Mouse (Mus musculus) heart, postnatal 0 days (tissue): Measurements from ENCODE around the gene Wdr95.

ENCODE experiments used
- CTCF ChIP-seq: IDR thresholded peaks from 2 replicates; pipeline ENCODE4 v1.5.1; 2016; ENCODE audit warnings: antibody characterized with exemption, control low read depth, low read depth
- EP300 ChIP-seq: IDR thresholded peaks from 2 replicates; pipeline ENCODE4 v1.6.1; 2016; ENCODE audit warnings: antibody characterized with exemption, low read depth

DNA sequence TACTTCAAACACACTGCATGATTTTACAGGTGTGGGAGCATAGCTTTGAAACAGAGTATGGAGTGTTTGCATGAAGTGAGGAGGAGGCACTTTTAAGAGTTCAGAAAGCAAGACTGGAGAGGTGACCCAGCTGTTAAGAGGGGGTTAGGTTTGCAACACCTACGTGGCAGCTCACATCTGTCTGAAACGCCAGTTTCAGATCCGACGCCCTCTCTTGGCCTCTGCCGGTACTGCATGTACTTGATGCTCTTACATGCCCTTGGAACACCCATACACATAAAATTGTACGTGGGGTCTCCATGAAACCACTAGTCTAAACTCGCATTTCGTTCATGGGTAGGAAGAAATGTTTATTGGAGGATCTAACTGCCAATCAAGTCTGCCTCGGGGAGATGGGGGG lies 24.3 kb downstream of the Wdr95 start:
- TF ChIP-seq CTCF = no peak
- no peak for TF ChIP-seq EP300
